Mouse (Mus musculus): ENCODE measurements around the gene Clrn2. TPM values are rescaled to one million over a fixed set of nuclear protein-coding genes. Genes with fewer than 3 reads are reported as not detected.

Gene Clrn2
- polyA plus RNA-seq, 1 experiment from 2014 or later, result 0.18 TPM

- ATAC-seq (replicated peaks), result no peak
- H3K36me3 ChIP-seq (replicated peaks), result no peaks in the 10 kb centered on the region
These were observed 17.3 kb upstream of the Clrn2 start for GRCm38 (mm10) chr5:45435967-45436950.

GRCm38 (mm10) chr5:45437826-45438225, 15.7 kb upstream of the Clrn2 start:
- no peak; the same call in 1 of the 2 replicates for ATAC-seq (replicated peaks)
- no peak overlapping the region for H3K27ac ChIP-seq
- H3K9me3 ChIP-seq, result no peaks in the 10 kb centered on the region
- no peak overlapping the region for H3K4me2 ChIP-seq
- H3K4me3 ChIP-seq, result no peak overlapping the region
- no peaks in the 10 kb centered on the region for H3K27me3 ChIP-seq (replicated peaks)
- H3K36me3 ChIP-seq (replicated peaks), result no peaks in the 10 kb centered on the region
- no peaks in the 10 kb centered on the region for H3K4me1 ChIP-seq
- WGBS, result 80% methylated on average over 4 of the region's 4 CpGs
- no peak overlapping the region for H3K9ac ChIP-seq

More at GRCm38 (mm10) chr5:45435967-45436950, 17.3 kb upstream of the Clrn2 start:
- no peaks in the 10 kb centered on the region for H3K4me1 ChIP-seq
- no peak overlapping the region for H3K27ac ChIP-seq
- H3K27me3 ChIP-seq (replicated peaks), result no peaks in the 10 kb centered on the region
- H3K4me2 ChIP-seq, result no peak overlapping the region
- no peak overlapping the region for H3K4me3 ChIP-seq
- no peaks in the 10 kb centered on the region for H3K9me3 ChIP-seq
- no peak overlapping the region for H3K9ac ChIP-seq
- WGBS, result 91% methylated on average over 14 of the region's 14 CpGs

GRCm38 (mm10) chr5:45438301-45438700, 15.2 kb upstream of the Clrn2 start:
- 86% methylated on average over 8 of the region's 8 CpGs for WGBS
- no peak for ATAC-seq (replicated peaks)
- Histone ChIP-seq H3K9ac (no peak overlapping the region), H3K27ac (no peak overlapping the region), H3K36me3 (replicated peaks) (no peaks in the 10 kb centered on the region), H3K9me3 (no peaks in the 10 kb centered on the region), H3K4me1 (no peaks in the 10 kb centered on the region), H3K4me3 (no peak overlapping the region), H3K4me2 (no peak overlapping the region), H3K27me3 (replicated peaks) (no peaks in the 10 kb centered on the region)

GRCm38 (mm10) chr5:45441124-45441523, 12.4 kb upstream of the Clrn2 start:
- Histone ChIP-seq H3K4me3 (no peak overlapping the region), H3K4me2 (no peak overlapping the region), H3K36me3 (replicated peaks) (no peaks in the 10 kb centered on the region), H3K9me3 (no peaks in the 10 kb centered on the region), H3K27me3 (replicated peaks) (no peaks in the 10 kb centered on the region), H3K27ac (no peak overlapping the region), H3K4me1 (no peaks in the 10 kb centered on the region), H3K9ac (no peak overlapping the region)
- 94% methylated on average over 3 of the region's 3 CpGs for WGBS
- no peak for ATAC-seq (replicated peaks)

GRCm38 (mm10) chr5:45441745-45442144, 11.8 kb upstream of the Clrn2 start:
- no peaks in the 10 kb centered on the region for H3K4me1 ChIP-seq
- no peak overlapping the region for H3K4me2 ChIP-seq
- H3K27me3 ChIP-seq (replicated peaks), result no peaks in the 10 kb centered on the region
- no peaks in the 10 kb centered on the region for H3K9me3 ChIP-seq
- H3K36me3 ChIP-seq (replicated peaks), result no peaks in the 10 kb centered on the region
- H3K4me3 ChIP-seq, result no peak overlapping the region
- no peak overlapping the region for H3K27ac ChIP-seq
- WGBS, result 92% methylated on average over 3 of the region's 3 CpGs
- no peak overlapping the region for H3K9ac ChIP-seq
- ATAC-seq (replicated peaks), result no peak

GRCm38 (mm10) chr5:45444130-45444832, 9.3 kb upstream of the Clrn2 start:
- Histone ChIP-seq H3K27me3 (replicated peaks) (no peaks in the 10 kb centered on the region), H3K27ac (no peak overlapping the region), H3K36me3 (replicated peaks) (no peaks in the 10 kb centered on the region), H3K4me2 (no peak overlapping the region), H3K9me3 (no peaks in the 10 kb centered on the region), H3K9ac (no peak overlapping the region), H3K4me3 (no peak overlapping the region), H3K4me1 (peaks cover 14% of the 10 kb centered on the region)
- ATAC-seq (replicated peaks), result no peak
- WGBS, result 89% methylated on average over 8 of the region's 8 CpGs

- no peak overlapping the region for H3K27ac ChIP-seq
- peak overlapping the region; percentile 90 for H3K4me2 ChIP-seq
- no peaks in the 10 kb centered on the region for H3K27me3 ChIP-seq (replicated peaks)
- WGBS, result 25% methylated on average over 5 of the region's 5 CpGs
- H3K36me3 ChIP-seq (replicated peaks), result no peaks in the 10 kb centered on the region
- H3K9me3 ChIP-seq, result no peaks in the 10 kb centered on the region
- no peak overlapping the region for H3K4me3 ChIP-seq
- H3K9ac ChIP-seq, result no peak overlapping the region; the same call in 1 of the 2 replicates
- no peak for ATAC-seq (replicated peaks)
- H3K4me1 ChIP-seq, result peaks cover 19% of the 10 kb centered on the region
These were observed 4.9 kb upstream of the Clrn2 start for GRCm38 (mm10) chr5:45448676-45449075.

- no peak overlapping the region for H3K27ac ChIP-seq
- H3K4me2 ChIP-seq, result peak overlapping the region; percentile 90
- H3K9me3 ChIP-seq, result no peaks in the 10 kb centered on the region
- no peaks in the 10 kb centered on the region for H3K36me3 ChIP-seq (replicated peaks)
- peak overlapping the region; percentile 68 for H3K4me3 ChIP-seq
- peak overlapping the region; percentile 55 for H3K9ac ChIP-seq
- WGBS, result 5% methylated on average over 8 of the region's 8 CpGs
- ATAC-seq (replicated peaks), result no peak
- peaks cover 19% of the 10 kb centered on the region for H3K4me1 ChIP-seq
- no peaks in the 10 kb centered on the region for H3K27me3 ChIP-seq (replicated peaks)
These were observed 4.3 kb upstream of the Clrn2 start for GRCm38 (mm10) chr5:45449206-45449605.

GRCm38 (mm10) chr5:45449831-45450716, 3.5 kb upstream of the Clrn2 start, which contains the start of gene Qdpr:
TSS of gene Qdpr (minus strand) at chr5:45450236.
- H3K4me3 ChIP-seq, result peak within 1 kb of the TSS; percentile 68
- no peaks in the 10 kb centered on the region for H3K27me3 ChIP-seq (replicated peaks)
- H3K9ac ChIP-seq, result peak within 1 kb of the TSS; percentile 55
- H3K36me3 ChIP-seq (replicated peaks), result no peaks in the 10 kb centered on the region
- H3K4me2 ChIP-seq, result peak within 1 kb of the TSS; percentile 90
- under 1% methylated on average over 70 of the region's 70 CpGs for WGBS
- no peaks in the 10 kb centered on the region for H3K9me3 ChIP-seq
- H3K27ac ChIP-seq, result peak within 1 kb of the TSS; percentile 66
- peaks cover 19% of the 10 kb centered on the region for H3K4me1 ChIP-seq
- peak; percentile 99 for ATAC-seq (replicated peaks)

GRCm38 (mm10) chr5:45454456-45454855, 905 bp downstream of the Clrn2 start:
- no peak overlapping the region for H3K4me2 ChIP-seq
- no peak for ATAC-seq (replicated peaks)
- 45% methylated on average over 9 of the region's 9 CpGs for WGBS
- H3K4me1 ChIP-seq, result peaks cover 3% of the 10 kb centered on the region; the same call in 1 of the 2 replicates
- H3K36me3 ChIP-seq (replicated peaks), result no peaks in the 10 kb centered on the region
- no peaks in the 10 kb centered on the region for H3K27me3 ChIP-seq (replicated peaks)
- H3K4me3 ChIP-seq, result no peak overlapping the region
- H3K9me3 ChIP-seq, result no peaks in the 10 kb centered on the region
- H3K27ac ChIP-seq, result no peak overlapping the region
- no peak overlapping the region for H3K9ac ChIP-seq

- no peak overlapping the region for H3K4me3 ChIP-seq
- no peaks in the 10 kb centered on the region for H3K36me3 ChIP-seq (replicated peaks)
- no peak overlapping the region for H3K4me2 ChIP-seq
- WGBS, result 49% methylated on average over 7 of the region's 7 CpGs
- H3K4me1 ChIP-seq, result no peaks in the 10 kb centered on the region
- 0 out of 2 replicates have a peak, but pooled peaks cover 3% of the 10 kb centered on the region for H3K27me3 ChIP-seq (replicated peaks)
- no peak overlapping the region for H3K27ac ChIP-seq
- ATAC-seq (replicated peaks), result no peak
- H3K9ac ChIP-seq, result peak overlapping the region; percentile 12; the same call in 1 of the 2 replicates
- no peaks in the 10 kb centered on the region for H3K9me3 ChIP-seq
These were observed 19.4 kb downstream of the Clrn2 start for GRCm38 (mm10) chr5:45472880-45473450.
